Mouse (Mus musculus) adrenal gland, adult 2 months (tissue): ENCODE data around the gene Akr1b8. TPM values are rescaled to one million over a fixed set of nuclear protein-coding genes. Genes with fewer than 3 reads are reported as not detected.

Source experiments
- DNase-seq: peaks from one replicate; pipeline ENCODE4 v3.0.0; 2021
- polyA plus RNA-seq: library from polyadenylated mRNA; depleted of rRNA; stranded (reverse); fragments of >200 nt; gene quantifications from 2 replicates; pipeline ENCODE4 v1.2.3, GENCODE M21; 2012; rRNA removed
- total RNA-seq, 2 experiments: library from RNA; stranded (reverse); gene quantifications; 2 replicates each; pipeline ENCODE4 v1.2.3; 2021

Akr1b8 gene
- total and polyA plus RNA-seq, 3 experiments: 28.5 to 269 (median 267) TPM

DNA sequence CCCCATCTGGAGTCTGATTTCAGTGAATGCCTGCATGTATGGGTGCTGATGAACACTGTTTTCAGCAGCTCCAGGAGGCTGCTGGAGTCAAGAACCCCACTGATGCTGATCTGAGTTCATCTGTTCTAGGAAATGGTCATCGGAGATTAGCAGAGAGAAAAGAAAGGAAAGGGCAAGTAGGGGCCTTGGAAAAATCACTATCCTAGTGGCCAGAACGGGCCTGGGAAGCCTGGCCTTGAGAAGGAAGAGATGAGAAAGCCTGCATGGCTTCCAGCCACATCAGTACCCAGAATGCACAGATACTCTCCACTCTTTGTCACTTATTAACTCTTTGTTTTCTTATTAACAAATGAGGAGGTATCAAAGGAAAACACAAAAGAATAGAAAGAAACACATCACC lies 46.8 kb downstream of the Akr1b8 start:
- peak; percentile 67 for DNase-seq

DNA sequence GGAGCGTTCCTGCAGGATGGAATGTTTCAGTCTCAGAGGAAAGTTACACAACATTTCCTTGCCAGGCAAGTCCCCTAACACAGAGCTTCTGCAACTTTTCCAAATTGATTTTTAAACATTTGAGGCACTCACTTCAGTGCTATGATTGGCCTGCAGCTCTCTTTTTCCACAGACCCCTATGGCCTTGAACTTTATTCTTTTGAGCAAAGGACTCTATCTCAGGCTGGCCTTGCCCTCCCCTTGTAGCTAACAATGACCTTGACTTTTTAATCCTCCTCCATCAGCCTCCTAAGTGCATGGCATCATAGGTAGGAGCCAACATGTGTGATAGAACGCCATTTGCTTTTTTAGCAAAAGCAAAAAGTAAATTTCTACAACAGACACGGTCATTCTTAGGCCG lies 52.8 kb downstream of the Akr1b8 start:
- DNase-seq: peak; percentile 40

DNA sequence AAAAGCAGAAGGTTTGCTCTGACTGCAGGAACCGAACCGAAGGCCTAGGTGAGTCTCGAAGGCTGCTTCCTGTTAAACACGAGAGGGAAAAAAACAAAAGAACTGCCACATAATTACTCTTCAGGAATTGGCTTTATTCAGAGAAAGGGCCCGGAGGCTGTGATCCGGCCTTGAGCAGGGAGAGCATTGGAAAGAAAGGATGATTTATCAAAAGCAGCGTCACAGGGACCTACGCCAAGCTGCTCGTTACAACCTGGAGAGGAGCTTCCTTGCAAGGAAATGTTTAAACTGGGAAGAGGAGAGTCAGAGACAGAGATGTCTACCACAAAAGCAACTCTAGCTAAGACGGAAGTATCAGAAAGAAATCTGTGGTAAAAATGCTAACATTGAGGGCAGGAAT lies 53.5 kb downstream of the Akr1b8 start:
- peak; percentile 68 for DNase-seq

DNA sequence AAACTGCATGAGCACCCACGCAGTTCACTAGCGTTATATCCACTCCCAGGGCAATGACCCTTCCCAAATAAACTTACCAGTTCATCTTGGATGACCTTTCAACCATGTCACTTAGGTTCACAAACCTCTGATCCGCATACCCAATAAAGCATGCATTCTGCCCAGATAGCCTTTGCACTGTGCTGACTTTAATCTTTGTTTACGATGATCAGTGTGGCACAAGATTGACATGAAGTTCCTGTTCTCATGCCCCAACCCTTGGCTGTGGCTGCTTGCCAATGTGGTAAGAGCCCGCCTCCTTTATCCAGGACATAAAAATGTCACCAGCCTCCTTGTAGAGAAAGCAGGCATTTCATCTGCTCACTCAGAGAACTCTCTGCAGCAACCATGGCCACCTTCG lies 58.1 kb downstream of the Akr1b8 start, which contains the start of gene Akr1b7:
TSS of gene Akr1b7 (plus strand) at position 312 of the 400 bp plus-strand sequence.
- peak; percentile 84 for DNase-seq

DNA sequence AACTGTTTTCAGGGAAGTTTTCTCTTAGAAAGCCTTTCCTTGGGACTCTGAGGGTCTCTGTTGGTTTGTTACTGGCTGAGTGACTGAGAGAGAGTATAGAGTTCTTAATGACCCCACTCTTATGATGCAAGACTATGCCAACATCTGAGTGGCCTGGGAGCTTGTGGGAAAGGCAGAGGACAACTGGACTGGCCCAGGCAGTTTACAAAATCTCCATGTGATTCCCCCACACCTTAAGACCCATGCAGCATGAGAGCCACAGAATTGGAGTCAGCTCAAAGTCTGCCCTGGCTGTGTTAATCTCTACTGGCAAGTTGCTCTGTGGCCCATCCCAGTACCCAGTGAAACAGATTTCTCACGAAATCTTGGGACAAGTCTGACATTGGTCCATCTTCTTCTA lies 58.8 kb downstream of the Akr1b8 start:
- DNase-seq: peak; percentile 36

DNA sequence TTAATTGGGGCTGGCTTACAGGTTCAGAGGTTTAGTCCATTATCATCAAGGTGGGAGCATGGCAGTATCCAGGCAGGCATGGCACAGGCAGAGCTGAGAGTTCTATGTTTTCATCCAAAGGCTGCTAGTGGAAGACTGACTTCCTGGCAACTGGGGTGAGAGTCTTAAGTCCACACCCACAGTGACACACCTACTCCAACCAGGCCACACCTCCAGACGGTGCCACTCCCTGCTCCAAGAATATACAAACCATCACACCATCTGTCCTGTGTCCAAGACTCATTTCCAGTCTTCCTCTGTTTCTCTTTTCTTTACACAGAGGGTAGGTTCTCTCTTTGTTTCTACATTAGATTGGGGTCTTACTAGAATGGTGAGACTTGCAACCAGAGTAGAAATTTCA lies 59.5 kb downstream of the Akr1b8 start:
- DNase-seq: peak; percentile 59

DNA sequence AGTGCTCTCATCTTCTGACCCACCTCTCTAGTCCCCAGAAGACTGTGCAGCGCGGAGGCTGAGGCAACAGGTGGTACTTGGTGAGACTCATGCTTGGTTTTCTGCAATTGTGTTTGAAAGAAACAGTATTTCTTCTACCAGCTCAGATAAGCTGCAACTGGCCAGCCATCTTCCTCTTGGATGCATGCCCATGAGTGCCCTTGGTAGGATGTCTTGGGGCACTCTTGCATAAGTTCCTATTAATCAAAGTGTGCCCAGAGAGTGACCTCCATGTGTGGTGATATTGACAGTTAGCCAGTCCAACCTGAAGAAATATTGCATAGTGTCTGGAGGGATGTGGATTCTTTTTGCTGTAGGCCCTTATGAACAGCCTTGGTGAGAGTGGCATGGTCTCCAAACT lies 62.6 kb downstream of the Akr1b8 start:
- peak; percentile 78 for DNase-seq

Other genes with a start within 250 kb of the Akr1b8 start
- 10 to 100 TPM; 25.0 to 46.9 TPM for gene Slc35b4, start 177.0 kb upstream of the Akr1b8 start, total RNA-seq
- 9.6 and 11.7 TPM in 2 replicates for gene Slc35b4, start 177.0 kb upstream of the Akr1b8 start, polyA plus RNA-seq
- gene Akr1b3, start 36.6 kb upstream of the Akr1b8 start, total RNA-seq: 100 to 1,000 TPM; 232 to 352 TPM
- 187 and 213 TPM in 2 replicates for gene Akr1b3, start 36.6 kb upstream of the Akr1b8 start, polyA plus RNA-seq
- gene Akr1b10, start 30.1 kb downstream of the Akr1b8 start, total RNA-seq: 100 to 1,000 TPM; 167 to 199 TPM
- gene Akr1b10, start 30.1 kb downstream of the Akr1b8 start, polyA plus RNA-seq: 53.5 and 64.3 TPM in 2 replicates
- 1,000 to 10,000 TPM; 2,991 to 6,085 TPM for gene Akr1b7, start 58.2 kb downstream of the Akr1b8 start, total RNA-seq
- 318 and 465 TPM in 2 replicates for gene Akr1b7, start 58.2 kb downstream of the Akr1b8 start, polyA plus RNA-seq
- 10 to 100 TPM; 21.7 to 34.7 TPM for gene Bpgm, start 122.1 kb downstream of the Akr1b8 start, total RNA-seq
- gene Bpgm, start 122.1 kb downstream of the Akr1b8 start, polyA plus RNA-seq: 3.9 and 4.1 TPM in 2 replicates
- 10 to 100 TPM; 82.4 to 89.0 TPM for gene Cald1, start 244.4 kb downstream of the Akr1b8 start, total RNA-seq
- 5.4 and 5.6 TPM in 2 replicates for gene Cald1, start 244.4 kb downstream of the Akr1b8 start, polyA plus RNA-seq